Mouse (Mus musculus) hindbrain, embryonic 12.5 days (tissue): ENCODE measurements around the gene Ngfr. TPM values are rescaled to one million over a fixed set of nuclear protein-coding genes. Genes with fewer than 3 reads are reported as not detected.
A peak's percentile ranks its signal among the peaks of the same experiment; 100 is the strongest.

ENCODE experiments used
- ATAC-seq: fragments of 200-750 bp; cut with Nextera tagmentation; 2 replicates; pipeline ENCODE4 v1.8.0; 2017; ENCODE audit warnings: moderate TSS enrichment; ENCODE audit not compliant: low FRiP score
- H3K27ac ChIP-seq: fragments of 300-500 bp; sonication (generic); 2 replicates; pipeline ENCODE4 v1.5.1; 2016; ENCODE audit warnings: mild to moderate bottlenecking
- H3K27me3 ChIP-seq: fragments of 300-500 bp; sonication (generic); 2 replicates; pipeline ENCODE4 v1.6.1; 2016; ENCODE audit warnings: mild to moderate bottlenecking
- H3K36me3 ChIP-seq: fragments of 300-500 bp; sonication (generic); 2 replicates; pipeline ENCODE4 v1.6.1; 2016; ENCODE audit warnings: mild to moderate bottlenecking
- H3K4me1 ChIP-seq: fragments of 300-500 bp; sonication (generic); 2 replicates; pipeline ENCODE4 v1.6.1; 2016
- H3K4me2 ChIP-seq: fragments of 300-500 bp; sonication (generic); replicated peaks from 2 replicates; pipeline ENCODE4 v1.6.1; 2016; ENCODE audit warnings: mild to moderate bottlenecking
- H3K4me3 ChIP-seq: fragments of 300-500 bp; sonication (generic); 2 replicates; pipeline ENCODE4 v1.5.1; 2016; ENCODE audit warnings: mild to moderate bottlenecking
- H3K9ac ChIP-seq: fragments of 300-500 bp; sonication (generic); 2 replicates; pipeline ENCODE4 v1.6.1; 2016; ENCODE audit warnings: mild to moderate bottlenecking, moderate library complexity
- H3K9me3 ChIP-seq: fragments of 300-500 bp; sonication (generic); replicated peaks from 2 replicates; pipeline ENCODE4 v1.6.1; 2016; ENCODE audit warnings: mild to moderate bottlenecking
- WGBS: fragments of 180-500 bp; shearing (Covaris S2); methylation state at CpG from one replicate; pipeline ENCODE4 v1.1.7; 2016; 5-methylcytosine and 5-hydroxymethylcytosine counted together
- polyA plus RNA-seq: library from polyadenylated mRNA; unstranded; fragments of >200 nt; fragmentation: Nextera tagmentation; extraction: Ambion mirVana; gene quantifications from 2 replicates; pipeline ENCODE4 v1.2.1, GENCODE M21; 2016

The Ngfr gene
- polyA plus RNA-seq, 1 experiment from 2014 or later, result 38.6 TPM

- Histone ChIP-seq H3K36me3 (no peaks in the 10 kb centered on the region), H3K4me3 (no peak overlapping the region), H3K4me1 (no peaks in the 10 kb centered on the region), H3K27me3 (no peaks in the 10 kb centered on the region), H3K9me3 (no peaks in the 10 kb centered on the region), H3K27ac (no peak overlapping the region), H3K9ac (no peak overlapping the region), H3K4me2 (no peak overlapping the region)
- 92% methylated on average over 8 of the region's 8 CpGs for WGBS
- ATAC-seq, result no peak
Observed at GRCm38 (mm10) chr11:95527307-95527706, 60.2 kb downstream of the Ngfr start.

- Histone ChIP-seq H3K27ac (no peak overlapping the region), H3K9me3 (no peaks in the 10 kb centered on the region), H3K36me3 (no peaks in the 10 kb centered on the region), H3K4me1 (peaks cover 10% of the 10 kb centered on the region), H3K9ac (no peak overlapping the region), H3K4me2 (peak overlapping the region; percentile 42), H3K4me3 (peak overlapping the region; percentile 4; the same call in 1 of the 2 replicates), H3K27me3 (peaks cover 16% of the 10 kb centered on the region)
- ATAC-seq, result peak; percentile 49; the same call in 1 of the 2 replicates
- WGBS, result under 1% methylated on average over 13 of the region's 13 CpGs
Observed at GRCm38 (mm10) chr11:95521563-95521962, 66.0 kb downstream of the Ngfr start.

- ATAC-seq, result peak; percentile 77
- no peak overlapping the region for H3K9ac ChIP-seq
- H3K4me3 ChIP-seq, result 0 out of 2 replicates have a peak overlapping the region, but pooled peaks have one; percentile 10
- H3K36me3 ChIP-seq, result no peaks in the 10 kb centered on the region
- peaks cover 26% of the 10 kb centered on the region for H3K27me3 ChIP-seq
- WGBS, result 6% methylated on average over 27 of the region's 27 CpGs
- H3K9me3 ChIP-seq, result no peaks in the 10 kb centered on the region
- peaks cover 20% of the 10 kb centered on the region for H3K4me1 ChIP-seq
- H3K27ac ChIP-seq, result no peak overlapping the region
- H3K4me2 ChIP-seq, result peak overlapping the region; percentile 42
Observed at GRCm38 (mm10) chr11:95520456-95521072, 67.0 kb downstream of the Ngfr start.

- WGBS, result 56% methylated on average over 3 of the region's 3 CpGs
- H3K4me1 ChIP-seq, result peaks cover 25% of the 10 kb centered on the region
- no peak overlapping the region for H3K9ac ChIP-seq
- no peak overlapping the region for H3K4me3 ChIP-seq
- no peaks in the 10 kb centered on the region for H3K9me3 ChIP-seq
- no peak for ATAC-seq
- no peak overlapping the region for H3K4me2 ChIP-seq
- H3K36me3 ChIP-seq, result no peaks in the 10 kb centered on the region
- H3K27me3 ChIP-seq, result peaks cover 32% of the 10 kb centered on the region
- no peak overlapping the region for H3K27ac ChIP-seq
Observed at GRCm38 (mm10) chr11:95519996-95520395, 67.5 kb downstream of the Ngfr start.

GRCm38 (mm10) chr11:95519299-95519698, 68.2 kb downstream of the Ngfr start:
- 64% methylated on average over 10 of the region's 10 CpGs for WGBS

More at GRCm38 (mm10) chr11:95519299-95519698, 68.2 kb downstream of the Ngfr start:
- ATAC-seq, result no peak
- Histone ChIP-seq H3K27ac (no peak overlapping the region), H3K9ac (no peak overlapping the region), H3K36me3 (no peaks in the 10 kb centered on the region), H3K4me3 (no peak overlapping the region), H3K9me3 (no peaks in the 10 kb centered on the region), H3K27me3 (peaks cover 39% of the 10 kb centered on the region), H3K4me2 (no peak overlapping the region), H3K4me1 (peaks cover 32% of the 10 kb centered on the region)

Other genes starting within 250 kb of the Ngfr start
- gene Slc35b1, start 203.0 kb downstream of the Ngfr start, polyA plus RNA-seq, result 124 and 128 TPM in 2 replicates
- 204 and 215 TPM in 2 replicates for gene Spop, start 173.7 kb downstream of the Ngfr start, polyA plus RNA-seq
- gene Nxph3, start 73.2 kb downstream of the Ngfr start, polyA plus RNA-seq, result 0.75 and 0.81 TPM in 2 replicates
- gene Phb, start 79.2 kb upstream of the Ngfr start, polyA plus RNA-seq, result 186 and 188 TPM in 2 replicates
- 30.5 and 31.1 TPM in 2 replicates for gene Zfp652, start 124.9 kb upstream of the Ngfr start, polyA plus RNA-seq
- 1.4 and 1.8 TPM in 2 replicates for gene B130006D01Rik, start 135.9 kb upstream of the Ngfr start, polyA plus RNA-seq
- 0.43 TPM in 1 of 2 replicates, not detected in the other for gene Phospho1, start 236.8 kb upstream of the Ngfr start, polyA plus RNA-seq
- gene Gngt2, start 249.5 kb upstream of the Ngfr start, polyA plus RNA-seq, result 5.5 and 7.9 TPM in 2 replicates